Mouse (Mus musculus): ENCODE measurements at regions not wholly inside any gene's neighbourhood (a gene's known extent, or its start where the extent isn't known, plus 50 kb on each side); places are given as distances from the start of the nearest gene placed in this dataset.

- Histone ChIP-seq H3K27me3 (replicated peaks) (peaks cover 4% of the 10 kb centered on the region), H3K36me3 (replicated peaks; ENCODE audit: low read length) (peaks cover 3% of the 10 kb centered on the region), H3K9me3 (peaks cover 12% of the 10 kb centered on the region), H3K4me3 (replicated peaks) (no peak overlapping the region), H3K4me1 (peaks cover 83% of the 10 kb centered on the region)
- TF ChIP-seq FLI1 (IDR thresholded peaks at IDR 0.05; ENCODE audit: low read length) (no peak), GATA1 (IDR thresholded peaks at IDR 0.05; ENCODE audit: borderline replicate concordance, low read length) (no peak)
Observed at GRCm38 (mm10) chr2:173348757-173349156, 72.4 kb upstream of the Pmepa1 start.

GRCm38 (mm10) chr2:173349510-173349909 is 73.2 kb upstream of the Pmepa1 start:
- no peak overlapping the region for H3K4me3 ChIP-seq (replicated peaks)
- peaks cover 85% of the 10 kb centered on the region for H3K4me1 ChIP-seq
- H3K27me3 ChIP-seq (replicated peaks): peaks cover 4% of the 10 kb centered on the region
- H3K9me3 ChIP-seq: 0 out of 2 replicates have a peak, but pooled peaks cover 4% of the 10 kb centered on the region
- TF ChIP-seq FLI1 (IDR thresholded peaks at IDR 0.05; ENCODE audit: low read length) (no peak), GATA1 (IDR thresholded peaks at IDR 0.05; ENCODE audit: borderline replicate concordance, low read length) (no peak)
- no peaks in the 10 kb centered on the region for H3K36me3 ChIP-seq (replicated peaks; ENCODE audit: low read length)

GRCm38 (mm10) chr2:173349910-173350309 is 73.6 kb upstream of the Pmepa1 start:
- TF ChIP-seq FLI1 (IDR thresholded peaks at IDR 0.05; ENCODE audit: low read length): no peak
- no peak for TF ChIP-seq GATA1 (IDR thresholded peaks at IDR 0.05; ENCODE audit: borderline replicate concordance, low read length)
- H3K36me3 ChIP-seq (replicated peaks; ENCODE audit: low read length): no peaks in the 10 kb centered on the region
- H3K4me3 ChIP-seq (replicated peaks): no peak overlapping the region
- peaks cover 85% of the 10 kb centered on the region for H3K4me1 ChIP-seq
- H3K27me3 ChIP-seq (replicated peaks): peaks cover 4% of the 10 kb centered on the region
- 0 out of 2 replicates have a peak, but pooled peaks cover under 1% of the 10 kb centered on the region for H3K9me3 ChIP-seq

GRCm38 (mm10) chr2:173350405-173350804 is 74.1 kb upstream of the Pmepa1 start:
- H3K9me3 ChIP-seq: no peaks in the 10 kb centered on the region
- no peak overlapping the region for H3K4me3 ChIP-seq (replicated peaks)
- H3K27me3 ChIP-seq (replicated peaks): peaks cover 4% of the 10 kb centered on the region
- no peaks in the 10 kb centered on the region for H3K36me3 ChIP-seq (replicated peaks; ENCODE audit: low read length)
- peaks cover 82% of the 10 kb centered on the region for H3K4me1 ChIP-seq
- TF ChIP-seq FLI1 (IDR thresholded peaks at IDR 0.05; ENCODE audit: low read length) (no peak), GATA1 (IDR thresholded peaks at IDR 0.05; ENCODE audit: borderline replicate concordance, low read length) (no peak)

- no peaks in the 10 kb centered on the region for H3K36me3 ChIP-seq (replicated peaks; ENCODE audit: low read length)
- peaks cover 4% of the 10 kb centered on the region for H3K27me3 ChIP-seq (replicated peaks)
- no peak overlapping the region for H3K4me3 ChIP-seq (replicated peaks)
- TF ChIP-seq GATA1 (IDR thresholded peaks at IDR 0.05; ENCODE audit: borderline replicate concordance, low read length) (no peak), FLI1 (IDR thresholded peaks at IDR 0.05; ENCODE audit: low read length) (no peak)
- no peaks in the 10 kb centered on the region for H3K9me3 ChIP-seq
- H3K4me1 ChIP-seq: peaks cover 82% of the 10 kb centered on the region
Observed at GRCm38 (mm10) chr2:173350831-173351230, 74.5 kb upstream of the Pmepa1 start.

GRCm38 (mm10) chr2:173351831-173352755 is 75.8 kb upstream of the Pmepa1 start:
- H3K36me3 ChIP-seq (replicated peaks; ENCODE audit: low read length): no peaks in the 10 kb centered on the region
- H3K4me3 ChIP-seq (replicated peaks): no peak overlapping the region
- H3K4me1 ChIP-seq: peaks cover 75% of the 10 kb centered on the region
- H3K27me3 ChIP-seq (replicated peaks): peaks cover 7% of the 10 kb centered on the region
- TF ChIP-seq GATA1 (IDR thresholded peaks at IDR 0.05; ENCODE audit: borderline replicate concordance, low read length) (no peak), FLI1 (IDR thresholded peaks at IDR 0.05; ENCODE audit: low read length) (no peak)
- H3K9me3 ChIP-seq: no peaks in the 10 kb centered on the region

- TF ChIP-seq GATA1 (IDR thresholded peaks at IDR 0.05; ENCODE audit: borderline replicate concordance, low read length) (no peak), FLI1 (IDR thresholded peaks at IDR 0.05; ENCODE audit: low read length) (no peak)
- Histone ChIP-seq H3K4me3 (replicated peaks) (no peak overlapping the region), H3K4me1 (peaks cover 73% of the 10 kb centered on the region), H3K36me3 (replicated peaks; ENCODE audit: low read length) (no peaks in the 10 kb centered on the region), H3K27me3 (replicated peaks) (peaks cover 12% of the 10 kb centered on the region), H3K9me3 (no peaks in the 10 kb centered on the region)
Observed at GRCm38 (mm10) chr2:173352756-173353139, 76.4 kb upstream of the Pmepa1 start.

GRCm38 (mm10) chr2:173353435-173354241 is 77.3 kb upstream of the Pmepa1 start:
- peaks cover 20% of the 10 kb centered on the region for H3K27me3 ChIP-seq (replicated peaks)
- TF ChIP-seq FLI1 (IDR thresholded peaks at IDR 0.05; ENCODE audit: low read length): no peak
- no peak for TF ChIP-seq GATA1 (IDR thresholded peaks at IDR 0.05; ENCODE audit: borderline replicate concordance, low read length)
- H3K4me1 ChIP-seq: peaks cover 76% of the 10 kb centered on the region

GRCm38 (mm10) chr2:173356786-173357185 is 80.5 kb upstream of the Pmepa1 start:
- H3K9me3 ChIP-seq: no peaks in the 10 kb centered on the region
- TF ChIP-seq FLI1 (IDR thresholded peaks at IDR 0.05; ENCODE audit: low read length) (no peak), GATA1 (IDR thresholded peaks at IDR 0.05; ENCODE audit: borderline replicate concordance, low read length) (no peak)

More at GRCm38 (mm10) chr2:173353435-173354241, 77.3 kb upstream of the Pmepa1 start:
- Histone ChIP-seq H3K36me3 (replicated peaks; ENCODE audit: low read length) (no peaks in the 10 kb centered on the region), H3K9me3 (no peaks in the 10 kb centered on the region), H3K4me3 (replicated peaks) (no peak overlapping the region)

More at GRCm38 (mm10) chr2:173356786-173357185, 80.5 kb upstream of the Pmepa1 start:
- H3K27me3 ChIP-seq (replicated peaks): peaks cover 43% of the 10 kb centered on the region
- peaks cover 60% of the 10 kb centered on the region for H3K4me1 ChIP-seq
- no peaks in the 10 kb centered on the region for H3K36me3 ChIP-seq (replicated peaks; ENCODE audit: low read length)
- H3K4me3 ChIP-seq (replicated peaks): no peak overlapping the region
